Mouse (Mus musculus): Measurements from ENCODE around the gene Parp6.
A peak's percentile ranks its signal among the peaks of the same experiment; 100 is the strongest.

The Parp6 gene

DNA sequence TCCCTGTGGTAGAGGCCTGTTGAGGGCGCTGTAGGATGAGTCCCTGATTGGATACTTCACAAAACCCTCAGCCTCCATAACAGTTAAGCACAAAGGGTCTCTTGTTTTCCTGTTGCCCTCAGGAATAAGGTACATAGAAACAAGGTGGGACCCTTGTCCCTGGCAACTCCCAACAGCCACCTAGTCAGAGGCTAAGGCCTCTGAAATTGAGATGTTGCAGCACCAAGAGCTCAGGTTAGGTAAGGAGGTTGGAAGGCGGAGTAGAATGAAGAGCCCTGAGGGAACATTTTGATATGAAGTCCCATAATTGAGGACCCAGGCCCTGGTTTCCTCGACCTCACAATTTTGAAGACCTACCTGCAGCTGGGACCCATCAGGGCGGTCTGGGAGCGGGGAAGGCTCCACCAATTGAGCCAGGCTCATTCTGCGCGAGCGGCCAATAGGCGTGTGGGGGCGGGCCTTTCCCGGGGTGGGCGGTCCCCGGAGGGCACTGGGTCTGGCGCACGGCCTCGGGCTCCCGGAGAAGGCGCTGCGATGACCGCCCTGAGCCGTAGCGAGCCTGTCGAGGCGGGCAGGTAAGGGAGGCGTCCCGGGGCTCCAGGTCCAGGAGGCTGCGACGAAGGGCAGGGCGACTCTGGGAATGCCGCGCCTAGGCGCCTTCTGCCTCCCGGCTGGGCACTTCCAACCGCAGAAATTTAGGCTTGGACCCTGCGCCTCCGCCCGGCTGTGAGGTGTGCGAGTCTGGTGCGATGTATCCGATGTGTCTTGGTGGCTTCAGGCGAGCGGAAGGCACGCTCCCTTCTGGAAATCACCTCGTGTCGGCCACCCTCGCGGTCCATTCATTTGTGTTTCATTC lies 62.8 kb downstream of the Parp6 start, which contains the start of gene Gramd2:
Gene Gramd2, plus strand, starts transcription at position 467 of the 856 bp plus-strand sequence.
- peak; percentile 85 for DNase-seq (ENCODE audit: low spot score)

DNA sequence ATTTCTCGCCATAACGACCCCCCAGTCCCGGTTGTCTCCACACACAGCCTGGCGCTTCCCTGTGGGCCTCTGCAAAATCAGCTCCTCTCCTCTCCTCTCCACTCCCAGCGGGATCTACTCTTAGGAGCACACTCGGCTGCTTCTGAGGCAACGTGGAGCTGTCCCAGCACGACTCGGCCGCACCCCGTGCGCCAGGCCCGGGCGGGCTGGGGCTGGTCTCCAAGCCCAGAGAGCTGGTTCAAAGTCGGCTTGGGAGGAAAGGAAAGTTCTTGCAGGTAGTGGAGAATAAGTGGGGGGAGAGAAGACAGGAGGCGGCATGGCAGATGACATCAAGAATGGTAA lies 63.4 kb downstream of the Parp6 start:
- DNase-seq (ENCODE audit: low spot score): peak; percentile 27

DNA sequence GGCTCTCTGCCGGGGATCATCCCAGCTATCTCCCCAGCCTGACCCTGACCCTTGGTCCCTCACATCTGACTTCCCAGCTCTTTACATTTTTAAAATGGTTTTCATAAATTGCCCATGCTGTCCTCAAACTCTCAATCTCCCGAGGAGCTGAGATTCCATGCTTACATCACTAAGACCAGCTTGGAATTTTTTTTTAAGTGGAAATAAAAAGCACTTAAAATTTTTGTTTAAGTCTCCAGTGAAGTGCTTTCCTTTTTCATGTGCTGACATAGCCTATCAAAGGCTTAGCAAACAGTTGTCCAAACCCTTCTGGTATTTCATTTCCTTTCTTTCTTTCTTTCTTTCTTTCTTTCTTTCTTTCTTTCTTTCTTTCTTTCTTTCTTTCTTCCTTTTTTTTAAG lies 66.9 kb downstream of the Parp6 start:
- no peak for DNase-seq (ENCODE audit: low spot score)

DNA sequence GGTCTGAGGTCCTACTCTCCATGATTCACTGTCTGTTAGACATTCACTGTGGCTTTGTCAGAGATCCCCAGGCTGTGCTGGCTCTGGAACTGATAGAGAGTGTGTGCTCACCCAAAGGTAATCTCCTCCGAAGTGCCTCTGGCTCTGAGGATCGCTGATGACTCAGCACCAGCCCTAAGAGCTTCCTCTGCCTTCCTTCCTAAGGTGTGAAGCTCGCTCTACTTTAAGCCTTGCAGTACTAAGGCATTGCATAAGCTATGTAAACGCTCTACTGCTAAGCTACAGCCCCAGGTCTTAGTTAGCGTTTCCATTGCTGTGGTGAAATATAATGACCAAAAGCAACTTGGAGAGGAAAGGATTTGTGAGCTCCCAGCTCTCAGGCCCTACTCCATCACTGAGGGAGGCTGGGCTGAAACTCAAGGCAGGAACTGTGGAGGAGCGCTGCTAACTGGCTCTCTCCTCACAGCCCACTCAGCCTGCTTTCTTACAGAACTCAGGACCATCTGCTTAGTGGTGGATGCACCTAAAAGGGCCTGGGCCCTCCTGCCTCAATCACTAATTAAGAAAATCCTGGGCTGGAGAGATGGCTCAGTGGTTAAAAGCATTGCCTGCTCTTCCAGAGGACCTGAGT lies 70.4 kb downstream of the Parp6 start:
- DNase-seq (ENCODE audit: low spot score): peak; percentile 14

DNA sequence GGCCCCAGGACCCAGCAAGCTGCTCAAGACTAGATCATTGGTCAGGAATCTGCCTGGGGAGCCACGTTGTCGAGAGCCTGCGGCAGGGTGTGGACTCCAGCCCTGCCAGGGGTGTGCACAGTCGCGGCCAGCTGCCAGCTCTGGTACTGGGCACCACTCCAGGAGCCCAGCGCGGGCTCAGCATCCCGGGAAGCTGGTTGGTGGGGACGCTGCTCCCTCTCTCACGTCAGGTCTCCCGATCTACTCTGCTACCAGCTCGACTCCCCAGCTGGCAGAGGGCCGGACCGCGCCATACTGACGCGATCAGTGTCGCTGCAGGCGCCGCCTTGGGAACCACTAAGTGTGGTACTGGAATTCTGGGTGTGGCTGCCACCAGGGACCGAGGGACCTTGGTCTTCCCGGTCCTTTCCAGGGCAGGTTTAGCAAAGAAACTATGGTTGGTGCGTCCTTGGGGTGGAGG lies 74.6 kb downstream of the Parp6 start:
- DNase-seq (ENCODE audit: low spot score): peak; percentile 47

DNA sequence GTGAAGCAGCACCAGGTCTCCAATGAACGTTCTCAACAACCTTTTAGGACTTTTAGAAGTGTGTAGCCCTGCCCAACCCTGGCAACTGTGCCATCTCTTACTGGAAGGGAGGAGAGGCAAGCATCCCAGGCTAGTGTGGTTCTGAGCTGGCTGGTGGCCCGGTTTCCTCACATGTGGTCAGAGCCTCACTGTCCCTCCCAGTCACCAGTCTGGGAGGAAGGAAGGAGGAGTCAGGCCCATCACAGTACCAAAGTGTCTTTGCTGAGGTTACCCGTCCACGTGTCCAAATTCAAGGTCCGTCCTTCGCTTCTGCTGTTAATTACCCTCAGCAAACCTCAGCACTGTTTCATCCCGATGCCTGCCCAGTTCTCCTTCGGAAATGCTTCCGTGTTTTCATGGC lies 75.1 kb downstream of the Parp6 start:
- no peak for DNase-seq (ENCODE audit: low spot score)

DNA sequence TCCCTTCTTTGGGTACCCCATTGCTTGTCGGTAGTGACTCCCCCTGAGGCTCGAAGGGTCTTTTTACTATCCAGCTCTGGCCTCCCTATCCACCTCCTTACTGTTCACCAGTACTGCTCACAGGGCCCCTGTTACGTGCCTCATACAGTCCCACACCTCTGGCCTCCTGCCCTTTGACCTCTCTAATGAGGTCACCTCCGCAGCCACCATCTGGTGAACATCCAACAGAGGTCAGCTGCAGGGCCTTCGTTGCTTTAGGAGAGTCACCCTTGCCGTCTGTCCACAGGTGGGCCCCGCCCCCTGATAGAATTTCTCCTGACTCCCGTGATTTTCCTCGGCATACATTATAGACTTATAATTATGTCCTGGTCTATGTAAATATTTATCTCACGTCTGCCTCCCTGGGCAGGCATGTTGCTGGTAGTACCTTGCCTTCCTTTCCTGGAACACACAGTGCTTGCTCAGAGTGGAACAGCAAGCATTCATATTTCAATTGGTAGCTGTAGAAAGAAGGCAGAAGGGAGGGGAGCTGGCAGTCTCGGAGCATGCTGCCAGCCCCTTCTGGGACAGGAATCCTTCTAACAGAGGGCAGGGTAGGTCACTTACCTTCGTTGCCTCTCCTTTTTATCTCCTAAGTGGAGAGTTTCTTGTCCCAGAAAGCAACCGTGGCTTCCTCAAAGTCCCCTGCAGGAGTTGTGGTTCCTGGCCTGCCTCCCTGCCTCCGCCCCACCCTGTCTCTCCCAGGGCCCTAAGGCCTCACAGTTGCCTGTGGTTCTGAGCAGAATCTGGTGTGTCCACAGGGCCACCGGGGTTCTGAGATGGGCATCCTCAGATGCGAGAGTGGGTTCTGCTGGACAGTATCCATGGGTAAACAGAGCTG lies 77.7 kb downstream of the Parp6 start:
- no peak for DNase-seq (ENCODE audit: low spot score)

DNA sequence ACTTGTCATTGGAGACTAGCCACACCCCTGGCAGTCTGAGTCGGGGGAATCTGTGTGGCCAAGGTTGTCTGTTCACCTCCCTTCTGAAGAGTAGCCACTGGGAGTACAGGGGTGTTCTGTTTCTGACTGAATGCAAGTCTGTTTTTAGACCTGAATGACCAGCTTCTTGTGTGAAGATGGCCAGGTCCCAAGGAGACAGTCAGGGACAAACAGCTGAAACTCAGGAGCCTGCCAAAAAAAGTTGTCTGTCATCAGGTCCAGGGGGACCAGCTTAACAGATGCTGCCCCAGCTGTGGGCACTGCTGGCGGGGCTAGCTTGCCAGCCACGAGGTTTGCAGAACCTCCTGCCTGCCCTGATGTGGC lies 78.3 kb downstream of the Parp6 start:
- DNase-seq (ENCODE audit: low spot score): no peak

DNA sequence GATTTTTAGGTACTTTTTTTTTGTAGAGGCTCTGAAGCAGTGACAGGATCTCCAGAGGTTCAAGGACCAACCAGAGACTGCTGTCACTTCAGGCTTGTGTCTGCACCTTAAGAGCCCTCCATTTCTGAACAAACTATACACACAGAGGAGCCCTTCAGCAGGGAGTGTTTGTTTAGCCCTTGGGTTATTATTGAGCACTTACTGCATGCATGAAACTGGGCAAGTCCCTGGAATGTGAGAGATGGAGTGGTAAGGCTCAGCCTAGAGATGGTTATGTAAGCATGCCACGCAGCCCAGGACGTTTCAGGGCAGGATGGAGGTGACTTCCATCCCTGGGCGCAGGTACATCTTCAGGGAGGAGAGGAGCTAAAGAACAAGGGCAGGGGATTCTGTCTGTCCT lies 79.3 kb downstream of the Parp6 start:
- no peak for DNase-seq (ENCODE audit: low spot score)
